Mouse (Mus musculus): ENCODE data around the gene Tubgcp6. TPM values are rescaled to one million over a fixed set of nuclear protein-coding genes. Genes with fewer than 3 reads are reported as not detected.

Tubgcp6 gene
- polyA plus RNA-seq, 1 experiment from 2014 or later, result 17.5 TPM

DNA sequence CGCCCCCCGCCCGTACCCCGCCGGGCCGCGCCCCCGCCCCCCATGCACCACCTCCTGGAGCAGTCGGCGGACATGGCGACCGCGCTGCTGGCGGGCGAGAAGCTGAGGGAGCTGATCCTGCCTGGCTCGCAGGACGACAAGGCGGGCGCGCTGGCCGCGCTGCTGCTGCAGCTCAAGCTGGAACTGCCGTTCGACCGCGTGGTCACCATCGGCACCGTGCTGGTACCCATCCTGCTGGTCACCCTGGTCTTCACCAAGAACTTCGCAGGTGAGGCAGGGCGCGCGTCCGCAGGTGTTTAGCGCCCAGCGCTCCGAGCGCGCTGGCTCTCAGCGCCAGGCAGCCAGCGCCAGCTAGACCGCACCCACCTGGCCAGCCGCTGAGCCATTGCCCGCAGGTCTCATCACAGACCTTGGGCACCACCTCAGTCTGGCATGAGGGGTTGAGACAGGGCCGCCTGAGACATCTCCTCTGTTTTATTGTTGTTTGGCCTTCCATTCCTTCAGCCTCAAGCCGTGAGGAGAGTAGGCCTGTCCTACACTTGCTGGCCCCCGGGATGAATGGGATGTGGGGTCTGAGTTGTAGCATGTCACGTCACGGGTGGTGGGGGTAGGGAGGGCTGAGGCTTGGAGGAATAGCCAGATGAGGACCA, 62.8 kb downstream of the Tubgcp6 start:
- under 1% methylated on average over 45 of the region's 48 CpGs for WGBS

DNA sequence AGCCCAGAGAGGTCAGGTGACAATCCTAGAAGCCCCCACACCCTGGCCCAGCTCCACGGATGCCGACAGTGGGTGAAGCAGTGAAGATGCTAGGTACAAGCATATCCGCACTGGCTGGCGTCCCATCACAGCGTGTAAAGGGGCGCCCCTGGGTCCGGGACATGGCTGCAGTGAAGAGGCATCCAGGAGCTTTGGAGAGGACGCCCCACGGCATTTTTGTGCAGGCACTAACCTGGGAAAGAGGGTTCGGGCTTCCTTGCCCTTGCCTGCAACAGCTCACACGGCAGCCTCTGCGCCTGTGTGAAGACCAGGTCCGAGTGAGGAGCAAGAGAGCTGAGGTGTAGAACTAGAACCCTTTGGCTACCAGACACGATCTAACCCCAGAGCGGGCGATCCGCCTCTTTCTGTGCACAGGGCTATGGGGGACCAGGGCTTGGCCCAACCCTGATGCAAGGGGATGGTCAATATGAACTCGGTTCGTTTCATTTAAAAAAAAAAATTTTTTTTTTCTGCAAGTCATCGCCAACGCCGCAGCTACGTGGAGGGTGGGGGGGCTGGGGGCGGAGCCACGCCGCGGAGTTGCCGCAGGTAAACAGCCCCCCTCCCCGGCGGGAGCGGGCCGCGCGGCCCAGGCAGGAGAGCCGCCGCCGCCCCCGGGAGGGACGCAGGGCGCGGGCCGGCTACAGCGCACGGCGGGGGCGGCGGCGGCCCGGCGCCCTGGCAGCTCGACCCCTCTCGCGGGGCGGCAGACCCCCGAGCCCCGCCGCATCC, 63.6 kb downstream of the Tubgcp6 start, which contains the start of gene Panx2:
Gene Panx2 (plus strand): TSS at position 574 of the 771 bp plus-strand sequence.
- Histone ChIP-seq H3K9ac (replicated peaks) (peak within 1 kb of the TSS; percentile 84), H3K36me3 (no peaks in the 10 kb centered on the region), H3K4me1 (peaks cover 22% of the 10 kb centered on the region), H3K4me2 (replicated peaks) (peak within 1 kb of the TSS; percentile 95), H3K9me3 (no peaks in the 10 kb centered on the region), H3K27ac (replicated peaks) (peak within 1 kb of the TSS; percentile 34), H3K27me3 (no peaks in the 10 kb centered on the region), H3K4me3 (peak within 1 kb of the TSS; percentile 69)
- peak; percentile 75 for ATAC-seq (replicated peaks)
- under 1% methylated on average over 32 of the region's 57 CpGs for WGBS

More for the DNA sequence above, 62.8 kb downstream of the Tubgcp6 start:
- Histone ChIP-seq H3K4me1 (peaks cover 22% of the 10 kb centered on the region), H3K27ac (replicated peaks) (peak overlapping the region; percentile 34; the same call in 1 of the 2 replicates), H3K4me2 (replicated peaks) (peak overlapping the region; percentile 95), H3K4me3 (peak overlapping the region; percentile 69), H3K9ac (replicated peaks) (peak overlapping the region; percentile 84), H3K36me3 (no peaks in the 10 kb centered on the region), H3K9me3 (no peaks in the 10 kb centered on the region), H3K27me3 (no peaks in the 10 kb centered on the region)
- peak; percentile 27; the same call in 1 of the 2 replicates for ATAC-seq (replicated peaks)

DNA sequence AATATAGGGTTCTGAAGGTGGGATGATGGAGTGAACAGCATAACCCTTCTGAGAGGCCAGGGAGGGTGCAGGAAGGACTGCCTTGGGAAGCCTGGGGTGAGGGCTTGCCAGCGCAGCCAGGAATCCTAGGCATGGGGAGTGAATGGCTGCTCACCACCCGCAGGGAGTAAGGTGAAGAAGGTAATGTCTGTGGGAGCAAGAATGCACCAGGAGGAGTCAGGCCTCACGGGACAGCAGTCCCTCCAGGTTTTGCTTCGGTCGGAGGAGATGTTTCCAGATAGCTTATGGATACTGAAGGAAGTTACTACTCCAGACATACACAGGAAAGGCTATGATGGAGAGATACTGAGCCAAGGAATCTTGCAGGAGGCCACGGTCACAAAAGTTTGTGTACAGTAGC, 64.2 kb downstream of the Tubgcp6 start:
- H3K27me3 ChIP-seq, result no peaks in the 10 kb centered on the region
- H3K27ac ChIP-seq (replicated peaks), result no peak overlapping the region
- 40% methylated on average over 6 of the region's 6 CpGs for WGBS
- H3K4me1 ChIP-seq, result peaks cover 22% of the 10 kb centered on the region
- no peak for ATAC-seq (replicated peaks)
- no peaks in the 10 kb centered on the region for H3K9me3 ChIP-seq
- H3K4me3 ChIP-seq, result peak overlapping the region; percentile 69
- peak overlapping the region; percentile 95 for H3K4me2 ChIP-seq (replicated peaks)
- no peaks in the 10 kb centered on the region for H3K36me3 ChIP-seq
- H3K9ac ChIP-seq (replicated peaks), result no peak overlapping the region

GRCm38 (mm10) chr15:89054666-89055065, 68.2 kb downstream of the Tubgcp6 start:
- ATAC-seq (replicated peaks), result no peak

More at GRCm38 (mm10) chr15:89054666-89055065, 68.2 kb downstream of the Tubgcp6 start:
- Histone ChIP-seq H3K9ac (replicated peaks) (no peak overlapping the region), H3K9me3 (no peaks in the 10 kb centered on the region), H3K36me3 (no peaks in the 10 kb centered on the region), H3K4me1 (peaks cover 7% of the 10 kb centered on the region), H3K4me3 (no peak overlapping the region), H3K4me2 (replicated peaks) (no peak overlapping the region), H3K27me3 (no peaks in the 10 kb centered on the region), H3K27ac (replicated peaks) (no peak overlapping the region)
- WGBS, result 92% methylated on average over 7 of the region's 7 CpGs

Small RNAs within 50 kb of the gene (microRNA-seq; reads per million reads assigned to microRNA genes)
- gene Mir7118, result not detected

Other genes starting within 250 kb of the Tubgcp6 start
- 0.14 TPM in 1 of 2 replicates, not detected in the other for gene Ttll8, start 168.7 kb downstream of the Tubgcp6 start, polyA plus RNA-seq (2015; fragmentation: Nextera tagmentation; extraction: Ambion mirVana)
- gene Mlc1, start 144.1 kb downstream of the Tubgcp6 start, polyA plus RNA-seq (2015; fragmentation: Nextera tagmentation; extraction: Ambion mirVana), result 29.6 and 36.6 TPM in 2 replicates
- gene Mov10l1, start 140.2 kb downstream of the Tubgcp6 start, polyA plus RNA-seq (2015; fragmentation: Nextera tagmentation; extraction: Ambion mirVana), result not detected in 2 replicates
- 3.6 and 4.6 TPM in 2 replicates for gene Panx2, start 63.4 kb downstream of the Tubgcp6 start, polyA plus RNA-seq (2015; fragmentation: Nextera tagmentation; extraction: Ambion mirVana)
- 39.3 and 39.9 TPM in 2 replicates for gene Trabd, start 48.0 kb downstream of the Tubgcp6 start, polyA plus RNA-seq (2015; fragmentation: Nextera tagmentation; extraction: Ambion mirVana)
- gene Selenoo, start 34.0 kb downstream of the Tubgcp6 start, polyA plus RNA-seq (2015; fragmentation: Nextera tagmentation; extraction: Ambion mirVana), result 25.0 and 26.0 TPM in 2 replicates
- 31.5 and 38.6 TPM in 2 replicates for gene Hdac10, start 5.6 kb upstream of the Tubgcp6 start, polyA plus RNA-seq (2015; fragmentation: Nextera tagmentation; extraction: Ambion mirVana)
- gene Mapk12, start 17.6 kb upstream of the Tubgcp6 start, polyA plus RNA-seq (2015; fragmentation: Nextera tagmentation; extraction: Ambion mirVana), result 5.5 and 5.8 TPM in 2 replicates
- gene Mapk11, start 26.5 kb upstream of the Tubgcp6 start, polyA plus RNA-seq (2015; fragmentation: Nextera tagmentation; extraction: Ambion mirVana), result 42.8 and 42.9 TPM in 2 replicates
- gene Plxnb2, start 57.7 kb upstream of the Tubgcp6 start, polyA plus RNA-seq (2015; fragmentation: Nextera tagmentation; extraction: Ambion mirVana), result 113 and 118 TPM in 2 replicates
- 58.5 and 62.2 TPM in 2 replicates for gene Dennd6b, start 73.4 kb upstream of the Tubgcp6 start, polyA plus RNA-seq (2015; fragmentation: Nextera tagmentation; extraction: Ambion mirVana)
- gene Ppp6r2, start 88.4 kb upstream of the Tubgcp6 start, polyA plus RNA-seq (2015; fragmentation: Nextera tagmentation; extraction: Ambion mirVana), result 79.8 and 83.6 TPM in 2 replicates
- gene Sbf1, start 192.2 kb upstream of the Tubgcp6 start, polyA plus RNA-seq (2015; fragmentation: Nextera tagmentation; extraction: Ambion mirVana), result 79.0 and 83.4 TPM in 2 replicates
- gene Adm2, start 199.6 kb upstream of the Tubgcp6 start, polyA plus RNA-seq (2015; fragmentation: Nextera tagmentation; extraction: Ambion mirVana), result not detected in 2 replicates
- not detected in 2 replicates for gene Miox, start 211.3 kb upstream of the Tubgcp6 start, polyA plus RNA-seq (2015; fragmentation: Nextera tagmentation; extraction: Ambion mirVana)
- 31.6 and 33.0 TPM in 2 replicates for gene Lmf2, start 232.5 kb upstream of the Tubgcp6 start, polyA plus RNA-seq (2015; fragmentation: Nextera tagmentation; extraction: Ambion mirVana)
- 127 and 149 TPM in 2 replicates for gene Ncaph2, start 232.6 kb upstream of the Tubgcp6 start, polyA plus RNA-seq (2015; fragmentation: Nextera tagmentation; extraction: Ambion mirVana)